Mouse (Mus musculus): Measurements from ENCODE around the gene Esrrg.

DNA sequence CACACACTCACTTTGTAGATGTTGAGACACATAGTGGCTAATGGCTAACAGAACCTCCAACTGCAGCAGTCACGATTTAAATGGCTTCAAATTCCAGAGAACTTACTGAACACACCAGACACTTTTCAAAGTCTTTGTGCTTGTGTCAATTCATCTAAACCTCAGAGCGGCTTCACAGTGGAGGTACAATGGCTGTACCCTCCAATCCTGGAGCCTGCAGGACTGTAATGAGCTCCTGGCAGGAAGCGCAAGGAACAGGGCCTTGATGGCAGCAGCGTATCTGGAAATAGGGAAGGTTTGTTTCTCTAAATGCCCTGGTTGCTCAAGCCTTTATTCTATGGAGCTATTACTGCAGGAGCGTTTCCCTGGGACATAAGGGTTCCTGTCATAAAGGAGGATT is 63.9 kb downstream of the Esrrg start:
- TF ChIP-seq POLR2A (IDR thresholded peaks at IDR 0.05; ENCODE audit: insufficient read depth, low read depth, low read length) (no peak), EP300 (IDR thresholded peaks at IDR 0.05; ENCODE audit: insufficient read depth, low read depth, low read length) (no peak), CTCF (IDR thresholded peaks at IDR 0.05) (no peak)
